Mouse (Mus musculus) MEL (cell line): ENCODE data around the gene Phf7.

Experiments
- CTCF ChIP-seq, 3 experiments: IDR thresholded peaks in 2 of 3; conservative IDR thresholded peaks in 1 of 3; 2 replicates each; pipeline ENCODE4 v1.5.1; 2011 to 2012; ENCODE audit warnings: low read length in 3 of 3, low read depth in 2 of 3, mild to moderate bottlenecking in 2 of 3, improper control_type of control experiment in 1 of 3, inconsistent platforms in 1 of 3, mixed read lengths in 1 of 3, moderate library complexity in 1 of 3; ENCODE audit not compliant: control insufficient read depth in 1 of 3, insufficient read depth in 1 of 3, poor library complexity in 1 of 3, severe bottlenecking in 1 of 3
- MAX ChIP-seq: IDR thresholded peaks from 2 replicates; pipeline ENCODE4 v1.6.1; 2011; ENCODE audit warnings: low read length, improper control_type of control experiment

DNA sequence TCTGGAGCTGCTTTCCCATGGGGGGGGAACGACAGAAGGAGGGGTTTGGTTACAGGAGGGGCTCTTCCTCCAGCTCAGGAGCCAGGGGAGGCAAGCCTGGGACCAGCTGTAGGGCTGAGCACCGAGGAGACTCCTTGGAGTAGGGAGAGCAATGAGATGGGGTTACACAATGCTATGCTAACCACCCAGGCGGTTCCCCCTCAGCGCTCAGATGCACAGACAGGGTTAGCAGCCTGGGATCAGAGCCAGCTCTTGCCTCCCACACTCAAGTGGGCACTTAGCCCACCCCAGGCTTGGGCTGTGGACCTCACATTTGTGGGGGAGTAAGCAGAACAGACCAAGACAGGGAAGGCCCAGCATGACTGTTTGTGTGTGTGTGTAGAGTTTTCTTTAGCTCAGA lies 24.1 kb downstream of the Phf7 start:
- TF ChIP-seq CTCF (IDR thresholded peaks at IDR 0.05 in 2 of 3, conservative IDR thresholded peaks at IDR 0.05 in 1 of 3; ENCODE audit: control insufficient read depth in 1 of 3, insufficient read depth in 1 of 3, low read depth in 2 of 3, low read length in 3 of 3, poor library complexity in 1 of 3, severe bottlenecking in 1 of 3) (no peak), MAX (no peak)
